Mouse (Mus musculus) brain, embryonic 14.5 days (tissue): ENCODE measurements around the gene Rab32.

Source experiments
- CTCF ChIP-seq: fragments of 200-500 bp; IDR thresholded peaks from 2 replicates; pipeline ENCODE4 v1.5.1; 2012; ENCODE audit warnings: inconsistent platforms, mild to moderate bottlenecking, moderate library complexity, borderline replicate concordance; ENCODE audit not compliant: insufficient read depth, insufficient read length; ENCODE audit errors: extremely low read depth
- POLR2A ChIP-seq: fragments of 200-500 bp; IDR thresholded peaks from 2 replicates; pipeline ENCODE4 v1.6.1; 2012; ENCODE audit warnings: mild to moderate bottlenecking, inconsistent platforms, borderline replicate concordance; ENCODE audit not compliant: poor library complexity, insufficient read depth, insufficient read length, severe bottlenecking; ENCODE audit errors: extremely low read depth

- no peak for TF ChIP-seq CTCF
- no peak for TF ChIP-seq POLR2A
These were observed 13.1 kb downstream of the Rab32 start for GRCm38 (mm10) chr10:10544955-10545354.
